Mouse (Mus musculus): ENCODE measurements around the gene Ccnb2. TPM values are rescaled to one million over a fixed set of nuclear protein-coding genes. Genes with fewer than 3 reads are reported as not detected.
"Not testable (repeated sequence)": the region's sequence is repeated elsewhere in the genome, so short reads cannot be mapped to it uniquely, and the experiment has no call there.

Gene Ccnb2
- 1 to 10 TPM; 7.3 to 8.3 TPM for total RNA-seq (2021)

DNA sequence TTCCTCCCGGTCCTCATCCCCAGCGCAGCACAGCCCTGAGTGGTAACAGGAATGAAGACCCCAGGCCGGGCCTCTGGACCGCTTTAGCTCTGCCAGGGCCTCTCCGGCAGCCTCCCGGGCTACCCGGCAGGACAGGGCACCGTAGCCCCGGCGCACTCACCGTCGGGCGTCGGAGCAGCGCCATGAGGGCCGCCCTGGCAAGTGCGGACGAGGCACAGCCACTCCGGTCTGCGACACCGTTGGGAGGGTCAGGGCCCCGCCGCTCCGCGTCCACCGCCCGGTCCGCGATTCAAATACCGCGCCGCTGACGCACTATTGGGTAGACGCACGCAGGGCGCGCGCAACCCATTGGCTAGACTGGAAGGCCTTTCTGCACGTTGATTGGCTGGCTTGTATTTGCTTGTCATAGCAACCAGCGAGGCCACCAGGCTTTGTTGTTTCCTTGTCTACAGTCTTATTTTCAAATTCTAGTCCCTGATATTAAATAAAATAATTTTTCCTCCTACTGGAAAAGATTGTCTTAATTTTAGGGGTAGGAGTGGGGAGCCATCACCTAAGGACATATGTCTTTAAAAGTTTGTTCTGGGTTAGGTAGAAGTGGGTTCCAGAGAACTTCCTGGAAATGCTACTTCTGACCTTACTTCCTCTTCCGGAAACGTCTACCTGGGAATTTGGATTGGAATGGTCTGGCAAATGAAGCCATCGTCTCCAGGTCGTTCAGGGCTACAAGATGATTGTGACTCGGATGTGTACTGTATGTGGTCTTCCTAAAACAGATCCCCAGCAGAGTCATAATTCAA is at the start of gene Ccnb2:
Gene Ccnb2, minus strand, starts transcription at position 291 of the 800 bp plus-strand sequence.
- intact Hi-C loops (cut with DNase I) = no loop called here
- peak; percentile 93 for DNase-seq

DNA sequence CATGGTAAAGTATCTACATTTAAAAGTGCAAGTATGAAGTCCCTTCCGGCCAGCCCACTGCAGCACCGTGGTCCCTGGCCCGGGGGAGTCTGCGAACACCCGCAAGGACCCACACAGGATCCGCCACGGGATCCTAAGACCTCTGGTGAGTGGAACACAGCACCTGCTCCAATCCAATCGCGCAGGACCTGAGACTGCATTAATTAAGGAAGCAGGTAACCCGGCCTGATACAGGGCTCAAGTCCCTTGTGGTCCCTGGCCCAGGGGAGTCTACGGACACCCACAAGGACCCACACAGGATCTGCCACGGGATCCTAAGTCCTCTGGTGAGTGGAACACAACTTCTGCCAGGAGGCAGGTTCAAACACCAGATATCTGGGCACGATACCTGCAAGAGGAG is 41.7 kb upstream of the Ccnb2 start:
- intact Hi-C loops (cut with DNase I); DNase-seq: not testable (repeated sequence)

DNA sequence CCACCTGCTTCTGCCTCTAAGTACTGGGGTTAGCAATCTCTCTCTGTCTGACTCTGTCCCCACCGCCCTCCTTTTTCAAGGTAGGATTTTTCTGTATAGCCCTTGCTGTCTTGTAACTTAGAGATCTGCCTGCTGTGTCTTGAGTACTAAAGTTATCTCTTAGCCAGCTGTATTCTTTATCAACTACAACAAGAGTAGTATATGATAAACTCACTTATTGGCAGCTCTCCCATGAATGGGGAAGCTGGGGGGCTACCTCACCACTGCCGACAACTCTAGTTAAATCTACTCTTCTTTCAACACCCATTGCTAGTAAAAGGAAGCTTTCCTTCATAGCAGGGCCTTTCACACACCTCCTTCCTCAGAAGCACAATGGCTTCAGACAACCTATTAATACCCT is 31.0 kb upstream of the Ccnb2 start:
- DNase-seq = no peak
- intact Hi-C loops (cut with DNase I) = loop anchor here (10.0 kb wide), 1 partner anchor 132 kb away; no protein-coding TSS in a partner anchor

DNA sequence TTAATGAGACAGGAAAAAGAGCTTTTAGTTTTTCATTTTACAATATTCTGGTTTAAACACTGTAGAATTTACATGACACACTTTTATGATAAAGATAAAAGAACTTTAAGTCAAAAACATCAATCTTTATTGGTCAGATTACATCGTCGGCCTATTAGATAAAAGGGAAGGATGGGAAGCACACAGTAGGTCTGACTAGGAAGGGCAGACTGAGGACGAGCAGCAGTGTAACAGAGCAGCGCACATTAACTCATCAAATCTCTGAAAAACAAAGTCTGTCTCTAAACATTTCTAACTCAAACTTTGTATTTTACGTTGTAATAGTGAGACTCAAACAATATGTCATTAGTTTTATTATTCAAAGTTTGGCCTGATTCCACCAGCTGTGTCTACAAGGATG is 27.7 kb upstream of the Ccnb2 start:
- intact Hi-C loops (cut with DNase I) = no loop called here
- DNase-seq = no peak

DNA sequence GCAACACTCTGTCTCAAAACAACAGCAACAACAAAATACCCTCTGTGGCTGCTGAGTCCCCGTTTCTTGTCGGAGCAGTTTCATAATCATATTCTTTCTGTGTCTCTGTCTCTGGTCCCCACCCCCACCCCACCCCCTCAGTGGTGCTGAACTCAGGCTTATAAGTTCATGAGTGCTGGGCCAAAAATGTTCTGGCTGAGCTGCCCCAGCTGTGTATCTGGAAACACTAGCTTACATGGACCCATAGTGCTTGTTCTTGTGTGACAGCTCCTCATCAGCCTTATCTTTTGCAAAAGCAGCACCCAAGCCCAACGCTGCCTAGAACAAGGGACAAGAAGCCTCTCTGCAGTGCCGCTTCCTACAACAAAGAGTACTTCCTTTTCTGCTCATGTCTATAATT is 18.6 kb upstream of the Ccnb2 start:
- intact Hi-C loops (cut with DNase I) = no loop called here
- no peak for DNase-seq

DNA sequence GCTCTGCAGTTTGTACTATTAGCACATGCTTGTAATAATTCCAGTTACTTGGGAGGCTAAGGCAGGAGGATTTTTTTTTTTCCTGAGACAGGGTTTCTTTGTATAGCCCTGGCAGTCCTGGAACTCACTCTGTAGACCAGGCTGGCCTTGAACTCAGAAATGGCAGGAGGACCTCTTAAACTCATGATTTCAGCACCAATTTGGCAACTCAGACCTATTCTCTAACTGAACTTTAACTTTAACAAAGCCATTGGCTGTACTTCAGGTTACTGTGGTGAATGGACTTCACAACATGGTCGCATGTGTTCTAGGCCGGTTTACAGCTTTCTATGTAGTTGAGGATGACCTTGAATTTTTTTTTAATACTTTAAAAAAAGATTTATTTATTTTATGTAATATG is 1.3 kb upstream of the Ccnb2 start:
- intact Hi-C loops (cut with DNase I) = no loop called here
- DNase-seq = no peak

DNA sequence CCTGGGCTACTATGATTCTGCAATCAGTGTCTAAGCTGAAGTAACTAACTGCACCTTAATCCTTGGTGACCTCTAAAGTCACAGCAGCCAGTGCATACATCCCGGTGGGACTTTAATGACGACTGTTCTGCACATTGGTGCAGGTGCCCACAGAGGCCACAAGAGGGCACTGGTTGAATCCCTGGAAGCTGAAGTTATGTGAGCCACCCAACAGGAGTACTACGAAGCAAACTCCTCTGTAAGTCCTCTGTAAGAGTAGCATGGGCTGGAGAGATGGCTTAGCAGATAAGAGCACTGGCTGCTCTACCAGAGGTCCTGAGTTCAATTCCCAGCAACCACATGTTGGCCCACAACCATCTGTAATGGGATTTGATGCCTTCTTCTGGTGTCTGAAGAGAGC is 4.9 kb downstream of the Ccnb2 start:
- intact Hi-C loops (cut with DNase I) = no loop called here
- DNase-seq = no peak

DNA sequence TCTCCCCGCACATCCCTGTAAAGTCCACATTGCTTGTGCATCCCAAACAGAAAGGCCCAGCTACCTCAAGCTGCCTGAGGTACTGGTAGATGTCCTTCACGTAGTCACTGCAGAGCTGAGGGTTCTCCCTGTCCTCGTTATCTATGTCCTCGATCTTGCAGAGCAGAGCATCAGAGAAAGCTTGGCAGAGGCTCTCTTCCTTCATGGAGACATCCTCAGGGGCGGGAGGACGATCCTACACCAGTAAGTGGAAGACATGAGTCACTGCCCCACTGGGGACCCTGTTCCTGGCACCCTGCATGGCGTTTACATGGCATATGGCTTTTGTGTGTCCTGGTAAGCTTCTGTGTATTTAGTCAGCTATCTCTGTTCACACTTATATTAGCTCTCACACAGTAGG is 8.3 kb downstream of the Ccnb2 start:
- no peak for DNase-seq
- intact Hi-C loops (cut with DNase I) = no loop called here

DNA sequence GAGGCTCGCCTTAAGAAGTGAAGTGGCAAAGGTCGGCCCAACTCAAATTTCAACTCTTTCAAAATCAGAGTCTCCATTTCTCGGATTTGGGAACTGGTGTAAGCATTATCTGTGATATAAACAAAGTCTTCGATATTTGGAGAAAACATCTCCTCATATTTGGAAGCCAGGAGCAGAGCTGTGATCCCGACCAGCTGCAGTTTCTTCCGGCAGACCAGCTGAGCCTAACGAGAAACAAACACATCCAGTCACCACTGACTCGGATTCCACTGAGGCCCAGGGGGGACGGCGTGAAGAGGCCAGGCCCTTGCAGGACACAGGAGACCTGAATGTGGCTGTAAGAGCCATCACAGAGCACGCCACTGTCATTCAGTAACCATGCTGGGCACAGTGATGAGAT is 10.7 kb downstream of the Ccnb2 start:
- intact Hi-C loops (cut with DNase I) = no loop called here
- DNase-seq = no peak

DNA sequence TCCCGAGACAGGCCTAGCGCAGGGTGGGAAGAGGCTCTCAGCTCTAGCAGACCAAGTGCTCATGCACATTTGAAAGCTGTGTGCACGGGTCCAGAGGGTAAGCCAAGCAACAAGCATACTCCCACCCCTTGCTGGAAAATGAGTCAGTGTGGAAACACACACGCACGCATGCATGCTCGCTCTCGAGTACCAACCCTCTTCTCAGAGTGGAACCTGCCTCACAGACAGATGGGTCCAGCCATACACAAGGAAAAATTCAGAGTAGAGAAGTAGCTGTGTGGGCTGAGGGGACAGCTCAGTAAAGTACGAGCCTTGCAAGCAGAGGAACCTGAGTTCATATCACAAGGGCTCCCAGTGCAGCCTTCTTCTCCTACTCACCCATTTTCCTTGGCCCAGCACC is 11.6 kb downstream of the Ccnb2 start:
- intact Hi-C loops (cut with DNase I) = no loop called here
- no peak for DNase-seq

DNA sequence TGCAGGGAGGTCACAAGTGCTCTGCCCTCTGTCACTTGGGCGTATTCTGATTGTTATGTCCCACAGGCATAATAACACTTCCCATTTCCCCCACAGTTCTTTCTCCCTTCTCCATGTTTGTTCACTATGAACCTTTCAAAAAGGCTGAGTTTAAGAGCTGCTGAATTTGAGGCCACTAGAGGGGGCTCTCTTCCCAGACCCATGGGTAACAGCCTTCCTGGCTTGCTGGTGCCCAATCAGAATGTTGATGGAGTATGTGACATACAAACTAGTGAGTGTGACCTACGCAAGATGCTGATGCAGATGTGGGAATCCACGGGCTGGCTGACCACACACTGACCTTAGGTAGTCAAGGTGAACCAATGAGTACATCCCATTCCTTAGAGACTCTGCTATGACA is 12.6 kb downstream of the Ccnb2 start:
- no peak for DNase-seq
- intact Hi-C loops (cut with DNase I) = no loop called here

DNA sequence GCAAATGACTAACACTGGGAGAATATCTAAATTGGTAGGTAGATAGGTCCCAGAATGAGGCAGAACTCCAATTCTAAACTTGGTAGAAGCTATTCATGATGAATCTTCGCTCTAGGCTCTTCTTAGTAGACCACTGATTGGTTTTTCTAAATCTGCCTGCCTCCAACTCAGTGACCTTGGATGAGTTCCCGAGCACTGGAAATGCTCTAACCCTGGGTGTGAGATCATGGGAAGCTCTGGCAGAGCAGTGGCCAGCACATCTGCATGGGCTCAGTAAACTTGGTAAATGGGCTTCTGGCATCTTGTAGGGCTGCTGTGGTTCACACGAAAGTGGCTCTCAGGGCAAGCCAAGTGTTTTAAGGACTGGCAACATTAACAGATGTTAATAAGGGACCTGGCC is 14.8 kb downstream of the Ccnb2 start:
- intact Hi-C loops (cut with DNase I) = no loop called here
- no peak for DNase-seq

DNA sequence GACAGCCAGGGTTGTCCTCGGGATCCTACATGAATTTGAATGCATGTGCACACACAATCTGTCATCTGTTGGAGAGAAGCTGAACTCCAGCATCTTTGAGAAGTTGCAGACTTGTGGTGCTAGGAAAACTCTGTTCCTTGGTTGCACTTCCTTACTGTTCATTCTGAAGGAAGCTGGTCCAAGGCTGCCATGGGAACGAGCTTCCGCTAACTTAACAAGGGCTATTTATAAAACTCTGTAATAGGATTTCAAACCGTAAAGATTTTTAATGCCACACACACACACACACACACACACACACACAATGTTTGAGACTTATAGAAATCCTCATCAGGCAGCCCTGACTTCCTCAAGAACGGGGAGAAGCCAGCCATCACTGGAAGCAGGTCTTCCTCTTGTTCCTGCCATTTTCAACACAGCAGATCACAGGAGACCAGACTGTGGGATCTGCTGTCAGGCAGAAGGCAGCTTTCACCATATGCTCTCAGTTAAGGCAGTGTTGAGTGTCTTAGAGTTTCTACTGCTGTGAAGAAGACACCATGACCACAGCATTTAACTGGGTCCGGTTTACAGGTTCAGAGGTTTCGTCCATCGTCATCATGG is 19.3 kb downstream of the Ccnb2 start:
- intact Hi-C loops (cut with DNase I) = no loop called here
- DNase-seq = no peak

DNA sequence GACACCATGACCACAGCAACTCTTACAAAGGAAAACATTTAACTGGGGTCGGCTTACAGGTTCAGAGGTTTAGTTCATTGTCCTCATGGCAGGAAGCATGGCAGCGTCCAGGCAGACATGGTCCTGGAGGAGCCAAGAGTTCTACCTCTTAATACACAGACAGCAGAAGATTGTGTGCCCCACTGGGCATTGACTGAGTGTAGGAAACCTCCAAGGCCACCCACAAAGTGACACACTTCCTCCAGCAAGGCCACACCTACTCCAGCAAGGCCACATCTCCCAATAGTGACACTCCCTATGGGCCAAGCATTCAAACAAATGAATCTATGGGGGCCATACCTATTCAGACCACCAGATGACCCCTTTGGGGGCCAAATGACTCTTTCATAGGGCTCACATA is 25.3 kb downstream of the Ccnb2 start:
- intact Hi-C loops (cut with DNase I) = no loop called here
- DNase-seq = no peak

DNA sequence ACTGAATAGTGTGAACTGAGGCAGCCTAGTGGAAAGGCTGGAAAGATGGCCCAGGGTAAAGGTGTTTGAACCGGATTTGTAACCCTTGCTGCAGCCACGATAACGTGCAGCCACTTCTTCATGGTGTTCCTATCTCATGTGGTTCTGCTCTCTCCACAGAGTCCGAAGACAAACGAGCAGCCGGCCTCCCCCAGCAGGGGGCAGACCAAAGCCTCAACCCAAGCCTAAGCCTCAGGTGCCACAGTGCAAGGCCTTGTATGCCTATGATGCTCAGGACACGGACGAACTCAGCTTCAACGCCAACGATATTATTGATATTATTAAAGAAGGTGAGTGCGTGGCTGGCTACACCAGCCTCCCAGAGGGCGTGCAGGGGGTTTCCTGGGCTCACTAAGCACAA is 25.7 kb downstream of the Ccnb2 start:
- intact Hi-C loops (cut with DNase I) = no loop called here
- DNase-seq = no peak

DNA sequence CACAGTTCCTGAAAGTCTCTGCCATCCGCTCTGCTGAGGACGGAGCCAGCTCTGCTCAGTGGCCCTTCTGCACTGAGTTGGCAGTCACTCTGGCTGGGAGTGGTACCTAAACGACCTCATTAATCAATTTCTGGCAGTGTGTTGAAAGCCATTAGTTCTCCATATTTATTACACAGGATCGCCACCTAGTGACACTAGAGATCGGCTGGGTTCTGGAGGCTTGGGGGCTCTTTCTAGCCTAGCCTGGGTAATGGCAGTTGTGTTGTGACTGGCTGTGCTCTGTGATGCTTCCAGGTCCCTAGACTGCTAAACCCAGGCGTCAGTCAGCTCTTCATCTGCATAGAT is 28.8 kb downstream of the Ccnb2 start:
- peak; percentile 75 for DNase-seq
- intact Hi-C loops (cut with DNase I) = loop anchor here (5.0 kb wide), 1 partner anchor 285 kb away; no protein-coding TSS in a partner anchor

DNA sequence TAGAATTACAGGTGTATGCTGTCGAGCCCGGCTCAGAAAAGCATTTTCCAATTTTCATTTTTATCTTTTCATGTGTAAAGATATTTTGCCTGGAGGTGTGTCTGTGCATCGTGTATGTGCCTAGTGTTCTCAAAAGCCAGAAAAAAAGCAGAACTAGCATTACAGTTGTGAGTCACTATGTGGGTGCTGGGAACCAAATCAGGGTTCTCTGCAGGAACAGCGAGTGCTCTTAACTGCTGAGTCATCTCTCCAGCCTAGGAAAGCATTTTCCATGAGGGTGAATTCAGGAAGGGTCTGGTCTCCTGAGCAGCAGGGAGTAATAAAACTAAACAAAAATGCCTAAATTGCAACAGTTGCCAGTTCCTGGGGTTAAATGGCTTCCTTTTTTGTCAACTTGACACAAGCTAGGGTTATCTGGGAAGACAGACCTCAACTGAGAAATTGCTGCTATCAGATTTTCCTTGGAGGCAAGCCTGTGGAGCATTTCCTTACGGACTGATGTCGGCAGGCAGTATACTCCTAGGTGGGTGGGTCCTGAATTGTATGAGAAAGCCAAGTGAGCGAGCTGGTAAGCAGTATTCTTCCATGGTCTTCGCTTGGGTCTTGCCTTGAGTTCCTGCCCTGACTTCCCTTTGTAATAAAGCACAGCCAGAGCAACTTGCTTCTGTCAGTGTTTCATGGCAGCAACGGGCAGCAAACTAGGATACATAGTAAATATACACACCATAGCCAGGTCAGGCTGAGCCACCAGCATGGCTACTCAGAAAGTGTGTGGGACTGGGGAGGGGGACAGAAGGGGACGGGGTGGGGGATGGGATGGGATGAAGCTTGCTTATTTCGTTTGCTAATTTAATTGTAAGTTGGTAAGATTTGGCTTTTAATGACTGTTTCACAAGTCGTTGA is 29.4 kb downstream of the Ccnb2 start:
- no peak for DNase-seq
- intact Hi-C loops (cut with DNase I) = loop anchor here (5.0 kb wide), 1 partner anchor 285 kb away; no protein-coding TSS in a partner anchor

DNA sequence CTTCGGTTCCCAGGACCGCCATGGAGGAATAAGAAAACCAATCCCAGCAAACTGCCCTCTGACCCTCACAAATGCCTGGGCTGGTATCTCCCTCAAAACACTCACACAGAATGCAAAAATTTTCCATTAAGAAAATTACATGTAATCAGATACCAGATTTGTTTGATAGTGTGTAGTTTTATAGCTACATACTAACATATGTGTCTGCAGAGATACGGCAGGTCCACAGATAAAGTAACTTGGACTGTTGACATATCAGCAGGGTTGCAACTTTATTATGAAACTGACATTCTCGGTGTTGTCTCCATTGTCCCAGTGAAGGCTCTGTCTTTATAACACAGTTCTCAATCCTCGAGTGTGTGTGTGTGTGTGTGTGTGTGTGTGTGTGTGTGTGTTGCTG is 30.3 kb downstream of the Ccnb2 start:
- intact Hi-C loops (cut with DNase I) = loop anchor here (5.0 kb wide), 1 partner anchor 284 kb away; no protein-coding TSS in a partner anchor
- no peak for DNase-seq

DNA sequence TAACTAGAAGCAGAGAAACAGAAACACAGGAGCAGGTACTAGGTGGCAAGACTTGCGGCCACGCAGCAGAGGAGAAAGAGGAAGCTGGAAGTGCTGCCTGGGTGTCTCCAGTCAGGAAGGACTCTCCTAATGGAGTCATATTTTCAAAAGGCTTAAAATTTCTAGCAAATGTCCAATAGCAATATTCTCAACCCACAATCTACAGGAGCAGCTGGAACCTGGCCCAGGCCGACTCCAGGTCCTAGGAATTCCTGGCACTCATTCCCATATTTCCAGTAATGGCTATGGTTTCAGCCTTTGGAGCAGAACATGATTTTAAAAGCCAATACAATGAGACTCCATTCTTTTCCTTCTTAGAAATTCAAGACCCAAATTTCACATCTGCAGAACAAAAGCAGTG is 31.8 kb downstream of the Ccnb2 start:
- no peak for DNase-seq
- intact Hi-C loops (cut with DNase I) = loop anchor here (10.0 kb wide), 1 partner anchor 185 kb away; the partner anchor contains the start of gene Myo1e

DNA sequence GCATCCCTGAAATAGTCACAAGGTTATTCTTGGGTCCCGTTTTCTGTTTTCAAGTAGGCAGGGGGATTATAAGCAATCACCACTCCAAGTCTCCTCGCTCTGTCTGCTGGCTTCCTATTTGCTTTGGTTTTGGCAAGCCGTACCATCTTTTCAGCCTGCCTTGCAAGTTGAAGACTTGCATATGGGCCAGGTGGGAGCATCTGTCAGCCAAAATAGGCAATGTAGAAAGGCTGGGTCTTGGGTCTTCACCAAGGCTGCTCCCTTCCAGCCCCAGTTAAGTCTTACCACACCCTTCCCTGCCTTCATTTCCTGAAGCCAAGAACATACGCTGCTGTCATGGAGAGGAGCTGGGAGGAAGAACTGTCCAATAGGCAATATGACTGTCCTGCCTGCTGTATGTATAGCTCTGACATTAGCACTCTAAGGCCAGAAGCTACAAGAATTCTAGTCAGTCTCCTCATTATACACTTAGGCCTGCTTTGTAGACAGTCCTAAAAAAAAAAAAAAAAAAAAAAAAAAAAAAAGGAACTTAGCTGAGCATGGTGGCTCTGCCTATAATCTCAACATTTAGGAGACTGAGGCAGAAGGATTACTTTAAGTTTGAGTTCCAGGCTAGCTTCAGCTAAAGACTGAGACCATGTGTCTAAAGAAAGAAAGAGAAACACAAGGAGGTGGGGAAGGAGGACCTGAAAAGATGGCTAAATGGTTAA is 33.8 kb downstream of the Ccnb2 start:
- DNase-seq = no peak
- intact Hi-C loops (cut with DNase I) = loop anchor here (10.0 kb wide), 1 partner anchor 183 kb away; the partner anchor contains the start of gene Myo1e
